Mouse (Mus musculus): ENCODE results near the gene Rln3.
"Not testable (repeated sequence)": the region's sequence is repeated elsewhere in the genome, so short reads cannot be mapped to it uniquely, and the experiment has no call there.

Rln3 gene

GRCm38 (mm10) chr8:84021569-84021968 lies 23.2 kb downstream of the Rln3 start:
- no peak for DNase-seq (ENCODE audit: low spot score in 2 of 2)

GRCm38 (mm10) chr8:84021096-84021495 lies 23.7 kb downstream of the Rln3 start, which contains the start of gene Palm3:
Palm3 (plus strand) TSS chr8:84021471.
- no peak for DNase-seq (ENCODE audit: low spot score in 2 of 2)

GRCm38 (mm10) chr8:84019738-84020137 lies 25.1 kb downstream of the Rln3 start:
- no peak for DNase-seq (ENCODE audit: low spot score in 2 of 2)

- DNase-seq (ENCODE audit: low spot score in 2 of 2), result no peak
These were observed 29.0 kb downstream of the Rln3 start for GRCm38 (mm10) chr8:84015833-84016232.

- no peak for DNase-seq (ENCODE audit: low spot score in 2 of 2)
These were observed 32.2 kb downstream of the Rln3 start for GRCm38 (mm10) chr8:84012499-84013165.

- no peak for DNase-seq (ENCODE audit: low spot score in 2 of 2)
These were observed 32.9 kb downstream of the Rln3 start, which contains the start of gene 2210011C24Rik for GRCm38 (mm10) chr8:84011705-84012498. 2210011C24Rik (minus strand) TSS chr8:84012171.

GRCm38 (mm10) chr8:84010625-84011611 lies 33.9 kb downstream of the Rln3 start:
- DNase-seq (ENCODE audit: low spot score in 2 of 2), result peak; percentile 49 to 78

GRCm38 (mm10) chr8:84009876-84010275 lies 34.9 kb downstream of the Rln3 start:
- peak; percentile 69 to 74 for DNase-seq (ENCODE audit: low spot score in 2 of 2)

- DNase-seq (ENCODE audit: low spot score in 2 of 2), result no peak
These were observed 36.4 kb downstream of the Rln3 start for GRCm38 (mm10) chr8:84008362-84008761.

- not testable (repeated sequence) for DNase-seq (ENCODE audit: low spot score in 2 of 2)
These were observed 39.3 kb downstream of the Rln3 start for GRCm38 (mm10) chr8:84005502-84005901.

- DNase-seq (ENCODE audit: low spot score in 2 of 2), result peak; percentile 86 to 92
These were observed 40.1 kb downstream of the Rln3 start for GRCm38 (mm10) chr8:84004533-84005201.

- DNase-seq (ENCODE audit: low spot score in 2 of 2), result no peak
These were observed 41.1 kb downstream of the Rln3 start for GRCm38 (mm10) chr8:84003612-84004246.

- DNase-seq (ENCODE audit: low spot score in 2 of 2), result no peak
These were observed 41.7 kb downstream of the Rln3 start for GRCm38 (mm10) chr8:84002957-84003611.

GRCm38 (mm10) chr8:84001281-84002000 lies 43.4 kb downstream of the Rln3 start, which contains the start of gene 1700067K01Rik:
1700067K01Rik (plus strand) TSS chr8:84001502.
- no peak for DNase-seq (ENCODE audit: low spot score in 2 of 2)

- no peak for DNase-seq (ENCODE audit: low spot score in 2 of 2)
These were observed 45.0 kb downstream of the Rln3 start for GRCm38 (mm10) chr8:83999825-84000224.

- DNase-seq (ENCODE audit: low spot score in 2 of 2), result no peak
These were observed 45.6 kb downstream of the Rln3 start for GRCm38 (mm10) chr8:83999057-83999705.

- peak in 1 of 2 experiments; percentile 67 for DNase-seq (ENCODE audit: low spot score in 2 of 2)
These were observed 46.4 kb downstream of the Rln3 start for GRCm38 (mm10) chr8:83998231-83999056.

All from urinary bladder, adult 18-20 months (tissue).